In the genomic region with DNA sequence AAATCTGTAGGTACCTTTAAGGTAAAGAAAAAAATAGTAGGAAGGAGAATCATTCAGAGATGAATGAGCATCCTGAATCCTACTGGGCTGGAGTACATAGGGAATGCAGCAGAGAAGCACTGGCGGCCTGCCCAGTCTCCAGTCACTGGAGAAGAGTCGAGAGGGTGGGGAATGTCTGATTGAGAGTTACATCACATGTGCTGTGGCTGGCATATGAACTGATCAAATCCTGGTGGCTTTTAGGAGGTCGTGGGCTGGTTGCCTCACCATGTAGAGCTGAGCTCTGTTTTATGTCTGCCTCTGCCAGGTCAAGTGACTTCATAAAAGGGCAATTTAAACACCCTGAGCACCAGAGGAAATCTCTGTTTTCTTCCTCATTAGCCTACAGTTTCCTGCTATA, we compare ENCODE assay signal across 8 mouse cellular contexts.
DNase-seq lines count a peak whose midpoint lies in the region; ATAC-seq and TF ChIP-seq lines count a peak whose summit lies in the region.

No protein-coding gene starts in this region.

- H3K27me3 ChIP-seq in heart, embryonic 12.5 days (replicated peaks): no peaks in the 10 kb centered on the region
- H3K27me3 ChIP-seq in forebrain, postnatal 0 days (ENCODE audit: insufficient read depth, low read length): no peaks in the 10 kb centered on the region
- H3K27me3 ChIP-seq in limb, embryonic 10.5 days (ENCODE audit: low read depth, poor library complexity, severe bottlenecking): no peaks in the 10 kb centered on the region

- peak; percentile 51; the same call in 1 of the 2 replicates for ATAC-seq in heart, embryonic 12.5 days (ENCODE audit: insufficient number of reproducible peaks, low FRiP score)
- peak; percentile 66; the same call in 1 of the 2 replicates for ATAC-seq in forebrain, postnatal 0 days
- no peak for ATAC-seq in erythroid progenitor cell, adult 5-6 weeks (replicated peaks; ENCODE audit: low FRiP score, poor library complexity, severe bottlenecking)

- H3K4me1 ChIP-seq in heart, embryonic 12.5 days (replicated peaks): no peaks in the 10 kb centered on the region
- H3K4me1 ChIP-seq in forebrain, postnatal 0 days (ENCODE audit: insufficient read depth): no peaks in the 10 kb centered on the region
- peaks cover 18% of the 10 kb centered on the region for H3K4me1 ChIP-seq in limb, embryonic 10.5 days

- no peak for TF ChIP-seq CTCF in forebrain, postnatal 0 days (IDR thresholded peaks at IDR 0.05; ENCODE audit: low read depth)

- H3K4me3 ChIP-seq in heart, embryonic 12.5 days: no peak overlapping the region
- no peak overlapping the region for H3K4me3 ChIP-seq in forebrain, postnatal 0 days (ENCODE audit: low read depth, low read length)
- H3K4me3 ChIP-seq in limb, embryonic 10.5 days: no peak overlapping the region

- H3K4me2 ChIP-seq in heart, embryonic 12.5 days: no peak overlapping the region
- H3K4me2 ChIP-seq in forebrain, postnatal 0 days (ENCODE audit: low read depth): no peak overlapping the region

- H3K9me3 ChIP-seq in heart, embryonic 12.5 days (replicated peaks): 0 out of 2 replicates have a peak, but pooled peaks cover 3% of the 10 kb centered on the region
- H3K9me3 ChIP-seq in forebrain, postnatal 0 days (ENCODE audit: low read length): no peaks in the 10 kb centered on the region
- H3K9me3 ChIP-seq in limb, embryonic 10.5 days (replicated peaks): no peaks in the 10 kb centered on the region

- H3K36me3 ChIP-seq in heart, embryonic 12.5 days: no peaks in the 10 kb centered on the region
- H3K36me3 ChIP-seq in forebrain, postnatal 0 days (ENCODE audit: insufficient read depth): no peaks in the 10 kb centered on the region
- no peaks in the 10 kb centered on the region for H3K36me3 ChIP-seq in limb, embryonic 10.5 days

- H3K27ac ChIP-seq in heart, embryonic 12.5 days (ENCODE audit: poor library complexity, severe bottlenecking): no peak overlapping the region
- no peak overlapping the region for H3K27ac ChIP-seq in forebrain, postnatal 0 days (ENCODE audit: low read depth, low read length)
- peak overlapping the region; percentile 39 for H3K27ac ChIP-seq in limb, embryonic 10.5 days

- DNase-seq in heart, adult 11 months: no peak
- DNase-seq in ovary, adult 18-20 months (ENCODE audit: low spot score): peak; percentile 16
- no peak for DNase-seq in ovary, postnatal 10 days (ENCODE audit: low spot score)
- peak; percentile 47 for DNase-seq in forebrain, postnatal 0 days
- DNase-seq in limb, embryonic 10.5 days (ENCODE audit: low spot score): peak; percentile 45
- no peak for DNase-seq in neural tube, embryonic 10.5 days (ENCODE audit: extremely low spot score, low spot score)

- WGBS in heart, embryonic 12.5 days: 24% methylated on average over 3 of the region's 3 CpGs
- 32% methylated on average over 3 of the region's 3 CpGs for WGBS in forebrain, postnatal 0 days
- WGBS in limb, embryonic 10.5 days: 31% methylated on average over 3 of the region's 3 CpGs

- no peak overlapping the region for H3K9ac ChIP-seq in heart, embryonic 12.5 days
- H3K9ac ChIP-seq in forebrain, postnatal 0 days: no peak overlapping the region

Comparison
In these comparisons a context has a peak if more than half of its experiments do, and no peak if none do; other contexts are left out.
1. DNase-seq: peak in ovary, adult 18-20 months (single experiment), forebrain, postnatal 0 days (single experiment) and limb, embryonic 10.5 days (single experiment); none in heart, adult 11 months (single experiment), ovary, postnatal 10 days (single experiment) and neural tube, embryonic 10.5 days (single experiment).